Mouse (Mus musculus): ENCODE measurements around the gene Megf6.

The Megf6 gene

GRCm38 (mm10) chr4:154252537-154253255, 82.2 kb downstream of the Megf6 start:
- DNase-seq (ENCODE audit: low read depth), result no peak

- DNase-seq (ENCODE audit: low read depth), result no peak
Measured at GRCm38 (mm10) chr4:154260755-154261154, 90.2 kb downstream of the Megf6 start.

GRCm38 (mm10) chr4:154262071-154262470, 91.5 kb downstream of the Megf6 start:
- no peak for DNase-seq (ENCODE audit: low read depth)

- DNase-seq (ENCODE audit: low read depth), result no peak
Measured at GRCm38 (mm10) chr4:154267511-154267910, 97.0 kb downstream of the Megf6 start.

GRCm38 (mm10) chr4:154269520-154269919, 99.0 kb downstream of the Megf6 start:
- no peak for DNase-seq (ENCODE audit: low read depth)

GRCm38 (mm10) chr4:154273000-154273399, 102.5 kb downstream of the Megf6 start:
- peak; percentile 47 for DNase-seq (ENCODE audit: low read depth)

- DNase-seq (ENCODE audit: low read depth), result no peak
Measured at GRCm38 (mm10) chr4:154279481-154279880, 109.0 kb downstream of the Megf6 start.

GRCm38 (mm10) chr4:154283671-154284070, 113.1 kb downstream of the Megf6 start:
- no peak for DNase-seq (ENCODE audit: low read depth)

GRCm38 (mm10) chr4:154293735-154294201, 123.2 kb downstream of the Megf6 start:
- no peak for DNase-seq (ENCODE audit: low read depth)

GRCm38 (mm10) chr4:154294262-154294731, 123.8 kb downstream of the Megf6 start:
- DNase-seq (ENCODE audit: low read depth), result no peak

- no peak for DNase-seq (ENCODE audit: low read depth)
Measured at GRCm38 (mm10) chr4:154297761-154298160, 127.2 kb downstream of the Megf6 start.

- no peak for DNase-seq (ENCODE audit: low read depth)
Measured at GRCm38 (mm10) chr4:154299541-154300271, 129.2 kb downstream of the Megf6 start.

- peak; percentile 13 for DNase-seq (ENCODE audit: low read depth)
Measured at GRCm38 (mm10) chr4:154301466-154301881, 130.9 kb downstream of the Megf6 start, which contains the start of gene Arhgef16. TSS of gene Arhgef16 (minus strand) at chr4:154301676.

- no peak for DNase-seq (ENCODE audit: low read depth)
Measured at GRCm38 (mm10) chr4:154309131-154309530, 138.6 kb downstream of the Megf6 start.

GRCm38 (mm10) chr4:154310576-154311262, 140.2 kb downstream of the Megf6 start:
- DNase-seq (ENCODE audit: low read depth), result no peak

- no peak for DNase-seq (ENCODE audit: low read depth)
Measured at GRCm38 (mm10) chr4:154312143-154312812, 141.7 kb downstream of the Megf6 start.

GRCm38 (mm10) chr4:154312935-154313621, 142.5 kb downstream of the Megf6 start:
- DNase-seq (ENCODE audit: low read depth), result no peak

- DNase-seq (ENCODE audit: low read depth), result no peak
Measured at GRCm38 (mm10) chr4:154313622-154313967, 143.1 kb downstream of the Megf6 start.

Data from c-Kit-positive CD71-positive TER-119-negative erythroid progenitor cells, embryonic 14.5 days (primary cell).